Mouse (Mus musculus) right cerebral cortex, adult 18-20 months (tissue): ENCODE data around the gene Eif2ak4.

Source experiments
- DNase-seq: peaks from one replicate; pipeline ENCODE4 v3.0.0; 2022; ENCODE audit warnings: mixed read lengths

Eif2ak4 gene

GRCm38 (mm10) chr2:118510447-118511310 is 122.3 kb downstream of the Eif2ak4 start:
- DNase-seq = peak; percentile 89

GRCm38 (mm10) chr2:118511779-118512417 is 123.5 kb downstream of the Eif2ak4 start:
- no peak for DNase-seq

- DNase-seq = no peak
Measured at GRCm38 (mm10) chr2:118512418-118513377, 124.3 kb downstream of the Eif2ak4 start.

DNA sequence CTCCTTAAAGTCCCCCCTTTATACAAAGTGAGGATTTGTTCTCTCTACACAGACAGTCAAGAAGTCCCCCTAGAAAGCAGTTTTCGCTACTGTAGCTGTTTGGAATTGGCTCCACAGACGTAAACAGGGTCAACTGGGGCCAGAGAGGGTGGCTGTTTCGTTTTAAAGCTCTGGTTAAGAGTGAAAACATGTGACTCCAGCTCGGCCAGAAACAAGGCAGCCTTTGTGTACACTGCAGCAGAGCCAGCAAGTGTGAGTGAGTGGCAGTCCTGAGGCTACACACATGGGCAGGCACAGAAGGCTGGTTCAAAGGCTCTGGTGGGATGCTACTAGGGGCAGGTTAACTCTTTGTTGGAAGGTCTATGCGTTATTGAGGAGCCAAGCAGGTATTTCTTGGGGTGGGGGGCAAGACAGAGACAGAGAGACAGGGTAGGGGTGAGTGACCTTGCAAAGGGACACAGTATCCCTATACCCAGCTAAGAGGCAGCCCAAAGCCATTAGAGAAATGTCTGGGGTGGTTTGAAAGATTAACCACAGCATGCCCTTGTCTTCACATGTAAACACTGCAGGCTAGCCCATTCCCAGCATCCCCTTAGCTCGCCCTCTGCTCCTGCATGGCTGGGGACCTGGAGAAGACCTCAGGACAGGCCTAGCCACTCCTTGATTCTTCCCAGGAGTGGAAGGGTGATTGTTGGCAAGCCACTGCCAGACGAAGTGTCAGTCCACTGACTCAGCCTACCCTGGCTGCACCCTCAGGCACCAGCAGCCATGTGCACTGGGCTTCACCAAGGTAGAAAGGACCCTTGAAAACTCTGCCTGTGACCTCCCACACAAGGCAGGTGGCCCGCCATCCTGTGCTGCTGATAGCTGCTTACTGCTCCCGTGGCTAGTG is 131.9 kb downstream of the Eif2ak4 start:
- DNase-seq = peak; percentile 49

DNA sequence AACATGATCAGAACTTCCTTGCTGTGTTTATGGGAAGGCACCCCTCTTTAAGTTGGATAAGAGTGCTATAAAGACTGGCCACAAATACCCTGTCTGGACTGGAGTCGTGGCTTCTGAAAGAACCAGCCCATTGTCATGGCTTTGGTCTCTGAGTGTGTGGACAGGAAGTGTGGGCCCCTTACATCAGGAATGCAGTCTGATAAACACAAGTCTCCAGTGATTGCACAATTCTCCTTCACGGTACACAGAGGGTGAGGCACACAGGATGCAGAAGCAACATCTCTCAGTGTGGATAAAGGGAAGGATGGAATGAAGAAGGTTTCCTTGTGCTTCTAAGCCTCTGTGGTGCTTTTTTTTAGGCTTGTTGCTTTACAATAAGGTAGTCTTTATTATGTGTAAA is 133.8 kb downstream of the Eif2ak4 start:
- no peak for DNase-seq

DNA sequence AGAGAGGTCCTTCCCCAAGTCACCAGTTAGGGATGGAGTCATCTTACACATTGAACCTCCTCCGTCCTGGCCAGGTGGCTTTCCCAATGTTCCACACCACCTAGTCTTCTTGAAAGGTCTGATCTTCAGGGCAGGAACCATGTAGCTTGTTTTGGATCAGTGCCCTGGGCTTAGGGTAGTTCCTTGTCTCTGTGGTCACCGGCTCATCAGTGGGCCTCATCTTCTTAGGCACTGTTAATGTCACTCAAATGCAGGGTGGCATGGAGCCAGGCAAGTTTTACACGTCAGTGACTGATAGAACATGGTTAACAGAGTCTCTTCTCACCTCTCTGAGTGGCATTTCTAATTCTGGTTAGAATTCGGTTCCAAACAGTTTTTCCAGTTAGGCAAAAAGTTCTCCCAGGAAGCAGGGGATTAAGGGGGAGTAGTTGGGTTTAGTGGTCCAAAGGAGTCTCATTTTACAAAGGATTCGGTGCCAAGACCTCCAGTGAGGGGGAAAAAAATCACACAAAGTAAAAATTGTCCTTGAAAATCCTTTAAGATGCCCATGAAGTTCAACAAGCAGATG is 134.8 kb downstream of the Eif2ak4 start:
- DNase-seq = no peak

DNA sequence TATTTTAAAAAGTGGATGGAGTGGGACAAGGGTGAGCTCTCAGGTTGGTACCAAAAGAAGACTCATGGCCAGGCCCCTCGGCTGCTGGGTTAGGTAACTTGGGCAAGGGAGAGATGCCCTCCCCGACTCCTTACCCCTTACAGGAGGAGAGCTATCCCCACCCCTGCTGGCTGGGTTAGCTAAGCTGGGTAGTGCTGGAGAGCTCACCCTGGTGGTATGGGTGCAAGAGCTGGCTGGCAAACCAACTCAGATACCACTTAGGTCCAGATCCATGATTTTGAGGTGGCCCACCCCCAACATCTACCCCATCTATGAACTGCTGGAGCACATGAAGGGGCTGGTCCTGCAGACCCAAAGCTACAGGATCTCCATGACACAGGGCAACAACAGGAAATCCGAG is 136.4 kb downstream of the Eif2ak4 start:
- DNase-seq = no peak
